Mouse (Mus musculus): ENCODE data around the gene Cntn2.

DNA sequence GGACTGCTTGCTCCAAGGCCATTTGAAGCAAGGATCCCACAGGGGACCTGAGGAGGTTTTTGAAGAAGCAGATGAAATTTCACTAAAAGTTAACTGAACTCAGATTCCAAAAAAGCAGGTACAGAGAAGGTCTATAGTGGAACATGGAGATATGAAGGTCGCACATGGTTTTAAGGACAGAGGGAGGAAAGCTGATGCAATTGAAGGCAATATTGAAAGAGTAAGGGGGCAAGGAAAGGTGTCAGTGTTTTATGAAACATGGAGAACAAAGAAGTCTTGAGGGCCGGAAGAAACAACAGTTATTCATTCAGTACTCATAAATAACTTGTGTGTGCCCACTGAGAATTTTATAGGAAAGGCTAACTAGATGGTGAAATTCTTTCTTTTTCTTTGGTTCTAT is 61.4 kb downstream of the Cntn2 start:
- no peak for TF ChIP-seq CTCF (IDR thresholded peaks at IDR 0.05)
- TF ChIP-seq EP300 (IDR thresholded peaks at IDR 0.05): no peak

All from lung, postnatal 0 days (tissue).